Comparison of ENCODE assay signal across 9 mouse cellular contexts in genomic region chr1:76276148-76276547, GRCm38 (mm10).
A peak's percentile ranks its signal among the peaks of the same experiment; 100 is the strongest.
DNase-seq lines count a peak whose midpoint lies in the region; ATAC-seq and TF ChIP-seq lines count a peak whose summit lies in the region.
"Had no signal": no experiment of that assay in that cellular context is flagged by ENCODE, and none has a peak within 500 bp of the region (broad histone marks: within the 10 kb centered on the region; RNA-seq: fewer than 3 reads in every experiment).

No protein-coding gene starts in this region.

- ATAC-seq in embryonic facial prominence, embryonic 13.5 days (ENCODE audit: insufficient number of reproducible peaks, insufficient read depth, low FRiP score, low TSS enrichment, low read depth), result no peak
- ATAC-seq in intestine, embryonic 15.5 days, result no peak
- no peak for ATAC-seq in forebrain, embryonic 12.5 days (ENCODE audit: low FRiP score)
- no peak for ATAC-seq in forebrain, embryonic 15.5 days (replicated peaks)

- H3K27ac ChIP-seq in embryonic facial prominence, embryonic 13.5 days, result no peak overlapping the region
- H3K27ac ChIP-seq in embryonic facial prominence, embryonic 10.5 days (replicated peaks), result no peak overlapping the region
- H3K27ac ChIP-seq in gastrocnemius, adult 2 months, result peak overlapping the region; percentile 8; the same call in 1 of the 2 replicates
- no peak overlapping the region for H3K27ac ChIP-seq in intestine, embryonic 15.5 days
- no peak overlapping the region for H3K27ac ChIP-seq in forebrain, embryonic 12.5 days
- H3K27ac ChIP-seq in forebrain, embryonic 15.5 days (replicated peaks), result no peak overlapping the region
- H3K27ac ChIP-seq: midbrain, embryonic 10.5 days had no signal

- no peaks in the 10 kb centered on the region for H3K36me3 ChIP-seq in embryonic facial prominence, embryonic 13.5 days
- no peaks in the 10 kb centered on the region for H3K36me3 ChIP-seq in embryonic facial prominence, embryonic 10.5 days (replicated peaks)
- no peaks in the 10 kb centered on the region for H3K36me3 ChIP-seq in intestine, embryonic 15.5 days
- H3K36me3 ChIP-seq in forebrain, embryonic 12.5 days (replicated peaks), result no peaks in the 10 kb centered on the region
- H3K36me3 ChIP-seq in forebrain, embryonic 15.5 days, result no peaks in the 10 kb centered on the region
- H3K36me3 ChIP-seq: midbrain, embryonic 10.5 days had no signal

- no peak overlapping the region for H3K4me3 ChIP-seq in embryonic facial prominence, embryonic 13.5 days
- H3K4me3 ChIP-seq in embryonic facial prominence, embryonic 10.5 days, result no peak overlapping the region
- H3K4me3 ChIP-seq in gastrocnemius, adult 2 months, result peak overlapping the region; percentile 31
- no peak overlapping the region for H3K4me3 ChIP-seq in intestine, embryonic 15.5 days (replicated peaks)
- H3K4me3 ChIP-seq in forebrain, embryonic 12.5 days (replicated peaks), result no peak overlapping the region
- H3K4me3 ChIP-seq in forebrain, embryonic 15.5 days, result no peak overlapping the region
- H3K4me3 ChIP-seq: midbrain, embryonic 10.5 days had no signal

- 30% methylated on average over 7 of the region's 7 CpGs for WGBS in embryonic facial prominence, embryonic 13.5 days
- WGBS in embryonic facial prominence, embryonic 10.5 days, result 54% methylated on average over 7 of the region's 7 CpGs
- WGBS in intestine, embryonic 15.5 days, result 40% methylated on average over 7 of the region's 7 CpGs
- whole genome bisulfite sequencing in forebrain, embryonic 12.5 days, result 53% methylated on average over 7 of the region's 7 CpGs
- WGBS in forebrain, embryonic 15.5 days, result 22% methylated on average over 7 of the region's 7 CpGs

- no peak for DNase-seq in embryonic facial prominence, embryonic 10.5 days (ENCODE audit: low spot score)
- DNase-seq in MN1 (ENCODE audit: low spot score), result peak; percentile 16
- DNase-seq in gastrocnemius, adult 2 months, result peak; percentile 43
- peak; percentile 1 to 8 for DNase-seq in kidney, postnatal 36 days

- peak overlapping the region; percentile 14; the same call in 1 of the 2 replicates for H3K4me2 ChIP-seq in embryonic facial prominence, embryonic 13.5 days
- no peak overlapping the region for H3K4me2 ChIP-seq in intestine, embryonic 15.5 days (replicated peaks)
- no peak overlapping the region for H3K4me2 ChIP-seq in forebrain, embryonic 12.5 days
- H3K4me2 ChIP-seq in forebrain, embryonic 15.5 days (replicated peaks), result no peak overlapping the region

- H3K4me1 ChIP-seq in embryonic facial prominence, embryonic 13.5 days, result peaks cover 4% of the 10 kb centered on the region
- H3K4me1 ChIP-seq in embryonic facial prominence, embryonic 10.5 days, result no peaks in the 10 kb centered on the region
- H3K4me1 ChIP-seq in intestine, embryonic 15.5 days (replicated peaks), result no peaks in the 10 kb centered on the region
- 0 out of 2 replicates have a peak, but pooled peaks cover 3% of the 10 kb centered on the region for H3K4me1 ChIP-seq in forebrain, embryonic 12.5 days
- H3K4me1 ChIP-seq in forebrain, embryonic 15.5 days, result peaks cover 4% of the 10 kb centered on the region; the same call in 1 of the 2 replicates
- H3K4me1 ChIP-seq: midbrain, embryonic 10.5 days had no signal

- no peaks in the 10 kb centered on the region for H3K9me3 ChIP-seq in embryonic facial prominence, embryonic 13.5 days
- no peaks in the 10 kb centered on the region for H3K9me3 ChIP-seq in embryonic facial prominence, embryonic 10.5 days
- H3K9me3 ChIP-seq in intestine, embryonic 15.5 days, result no peaks in the 10 kb centered on the region
- no peaks in the 10 kb centered on the region for H3K9me3 ChIP-seq in forebrain, embryonic 12.5 days
- no peaks in the 10 kb centered on the region for H3K9me3 ChIP-seq in forebrain, embryonic 15.5 days
- H3K9me3 ChIP-seq: midbrain, embryonic 10.5 days had no signal

- H3K27me3 ChIP-seq in embryonic facial prominence, embryonic 13.5 days, result no peaks in the 10 kb centered on the region
- H3K27me3 ChIP-seq in embryonic facial prominence, embryonic 10.5 days (replicated peaks; ENCODE audit: low read depth, poor library complexity, severe bottlenecking), result no peaks in the 10 kb centered on the region
- no peaks in the 10 kb centered on the region for H3K27me3 ChIP-seq in intestine, embryonic 15.5 days (replicated peaks)
- H3K27me3 ChIP-seq in forebrain, embryonic 12.5 days, result no peaks in the 10 kb centered on the region
- no peaks in the 10 kb centered on the region for H3K27me3 ChIP-seq in forebrain, embryonic 15.5 days

- intact Hi-C loops in gastrocnemius, adult 2 months (cut with DNase I), result no loop called here

- H3K9ac ChIP-seq in embryonic facial prominence, embryonic 13.5 days, result no peak overlapping the region
- H3K9ac ChIP-seq in intestine, embryonic 15.5 days, result no peak overlapping the region
- H3K9ac ChIP-seq in forebrain, embryonic 12.5 days, result no peak overlapping the region
- H3K9ac ChIP-seq in forebrain, embryonic 15.5 days (replicated peaks), result no peak overlapping the region

- no peak for TF ChIP-seq CTCF in gastrocnemius, adult 2 months (IDR thresholded peaks at IDR 0.05)
